Mouse (Mus musculus): Measurements from ENCODE around the gene Acot5. TPM values are rescaled to one million over a fixed set of nuclear protein-coding genes. Genes with fewer than 3 reads are reported as not detected.
A peak's percentile ranks its signal among the peaks of the same experiment; 100 is the strongest.
"Not testable (repeated sequence)": the region's sequence is repeated elsewhere in the genome, so short reads cannot be mapped to it uniquely, and the experiment has no call there.

Acot5 gene
- not detected in 2 replicates for polyA plus RNA-seq (2011; ENCODE audit: insufficient read length, low read depth, missing spikeins)

- TF ChIP-seq POLR2A (IDR thresholded peaks at IDR 0.05; ENCODE audit: low read depth, low read length) (no peak), CTCF (IDR thresholded peaks at IDR 0.05; ENCODE audit: borderline replicate concordance, insufficient read depth, low read length) (no peak)
- H3K4me3 ChIP-seq (ENCODE audit: insufficient read depth, low read length): peak within 1 kb of the TSS; percentile 17
- H3K27ac ChIP-seq (ENCODE audit: insufficient read depth, low read length): no peak within 1 kb of the TSS
- H3K4me1 ChIP-seq (ENCODE audit: control insufficient read depth, insufficient read depth, low read length): no peaks in the 10 kb centered on the region
Measured at GRCm38 (mm10) chr12:84068986-84069385, at the start of gene Acot5. Gene Acot5 (plus strand): TSS chr12:84069325.

- not testable (repeated sequence) for H3K4me3 ChIP-seq (ENCODE audit: insufficient read depth, low read length); H3K27ac ChIP-seq (ENCODE audit: insufficient read depth, low read length); H3K4me1 ChIP-seq (ENCODE audit: control insufficient read depth, insufficient read depth, low read length)
Measured at GRCm38 (mm10) chr12:84020528-84020927, 48.6 kb upstream of the Acot5 start.

- not testable (repeated sequence) for H3K4me1 ChIP-seq (ENCODE audit: control insufficient read depth, insufficient read depth, low read length); H3K27ac ChIP-seq (ENCODE audit: insufficient read depth, low read length); H3K4me3 ChIP-seq (ENCODE audit: insufficient read depth, low read length)
Measured at GRCm38 (mm10) chr12:84022266-84022665, 46.9 kb upstream of the Acot5 start.

- no peak overlapping the region for H3K4me3 ChIP-seq (ENCODE audit: insufficient read depth, low read length)
- TF ChIP-seq CTCF (IDR thresholded peaks at IDR 0.05; ENCODE audit: borderline replicate concordance, insufficient read depth, low read length): no peak
- H3K27ac ChIP-seq (ENCODE audit: insufficient read depth, low read length): no peak overlapping the region
- no peaks in the 10 kb centered on the region for H3K4me1 ChIP-seq (ENCODE audit: control insufficient read depth, insufficient read depth, low read length)
Measured at GRCm38 (mm10) chr12:84023052-84023745, 45.9 kb upstream of the Acot5 start.

- no peak overlapping the region for H3K4me3 ChIP-seq (ENCODE audit: insufficient read depth, low read length)
- TF ChIP-seq POLR2A (IDR thresholded peaks at IDR 0.05; ENCODE audit: low read depth, low read length): no peak
- no peak for TF ChIP-seq CTCF (IDR thresholded peaks at IDR 0.05; ENCODE audit: borderline replicate concordance, insufficient read depth, low read length)
- H3K4me1 ChIP-seq (ENCODE audit: control insufficient read depth, insufficient read depth, low read length): no peaks in the 10 kb centered on the region
- no peak overlapping the region for H3K27ac ChIP-seq (ENCODE audit: insufficient read depth, low read length)
Measured at GRCm38 (mm10) chr12:84025888-84026287, 43.2 kb upstream of the Acot5 start.

GRCm38 (mm10) chr12:84028328-84028727 is 40.8 kb upstream of the Acot5 start:
- not testable (repeated sequence) for H3K4me3 ChIP-seq (ENCODE audit: insufficient read depth, low read length); H3K27ac ChIP-seq (ENCODE audit: insufficient read depth, low read length); H3K4me1 ChIP-seq (ENCODE audit: control insufficient read depth, insufficient read depth, low read length)

GRCm38 (mm10) chr12:84029043-84029442 is 40.1 kb upstream of the Acot5 start:
- H3K27ac ChIP-seq (ENCODE audit: insufficient read depth, low read length); H3K4me3 ChIP-seq (ENCODE audit: insufficient read depth, low read length); H3K4me1 ChIP-seq (ENCODE audit: control insufficient read depth, insufficient read depth, low read length): not testable (repeated sequence)

GRCm38 (mm10) chr12:84030659-84031332 is 38.3 kb upstream of the Acot5 start:
- no peak overlapping the region for H3K27ac ChIP-seq (ENCODE audit: insufficient read depth, low read length)

GRCm38 (mm10) chr12:84032854-84033253 is 36.3 kb upstream of the Acot5 start:
- Histone ChIP-seq H3K27ac (ENCODE audit: insufficient read depth, low read length) (no peak overlapping the region), H3K4me3 (ENCODE audit: insufficient read depth, low read length) (no peak overlapping the region), H3K4me1 (ENCODE audit: control insufficient read depth, insufficient read depth, low read length) (no peaks in the 10 kb centered on the region)
- TF ChIP-seq CTCF (IDR thresholded peaks at IDR 0.05; ENCODE audit: borderline replicate concordance, insufficient read depth, low read length): no peak

More at GRCm38 (mm10) chr12:84030659-84031332, 38.3 kb upstream of the Acot5 start:
- TF ChIP-seq CTCF (IDR thresholded peaks at IDR 0.05; ENCODE audit: borderline replicate concordance, insufficient read depth, low read length): peak; percentile 74; the same call in 1 of the 2 replicates
- TF ChIP-seq POLR2A (IDR thresholded peaks at IDR 0.05; ENCODE audit: low read depth, low read length): no peak
- no peak overlapping the region for H3K4me3 ChIP-seq (ENCODE audit: insufficient read depth, low read length)
- H3K4me1 ChIP-seq (ENCODE audit: control insufficient read depth, insufficient read depth, low read length): no peaks in the 10 kb centered on the region

GRCm38 (mm10) chr12:84033302-84033701 is 35.8 kb upstream of the Acot5 start:
- not testable (repeated sequence) for H3K27ac ChIP-seq (ENCODE audit: insufficient read depth, low read length); H3K4me1 ChIP-seq (ENCODE audit: control insufficient read depth, insufficient read depth, low read length)

GRCm38 (mm10) chr12:84034108-84034507 is 35.0 kb upstream of the Acot5 start:
- no peak for TF ChIP-seq POLR2A (IDR thresholded peaks at IDR 0.05; ENCODE audit: low read depth, low read length)
- no peak for TF ChIP-seq CTCF (IDR thresholded peaks at IDR 0.05; ENCODE audit: borderline replicate concordance, insufficient read depth, low read length)
- H3K27ac ChIP-seq (ENCODE audit: insufficient read depth, low read length): no peak overlapping the region
- H3K4me1 ChIP-seq (ENCODE audit: control insufficient read depth, insufficient read depth, low read length): no peaks in the 10 kb centered on the region
- H3K4me3 ChIP-seq (ENCODE audit: insufficient read depth, low read length): no peak overlapping the region

More at GRCm38 (mm10) chr12:84033302-84033701, 35.8 kb upstream of the Acot5 start:
- H3K4me3 ChIP-seq (ENCODE audit: insufficient read depth, low read length): not testable (repeated sequence)

GRCm38 (mm10) chr12:84038241-84038640 is 30.9 kb upstream of the Acot5 start, which contains the start of gene Acot4:
Gene Acot4 (plus strand): TSS chr12:84038379.
- not testable (repeated sequence) for H3K4me1 ChIP-seq (ENCODE audit: control insufficient read depth, insufficient read depth, low read length); H3K27ac ChIP-seq (ENCODE audit: insufficient read depth, low read length)
- H3K4me3 ChIP-seq (ENCODE audit: insufficient read depth, low read length): peak within 1 kb of the TSS; percentile 12

GRCm38 (mm10) chr12:84038691-84039111 is 30.4 kb upstream of the Acot5 start, which contains the start of gene Gm49366:
Gene Gm49366 (plus strand): TSS chr12:84038935.
- peak within 1 kb of the TSS; percentile 12 for H3K4me3 ChIP-seq (ENCODE audit: insufficient read depth, low read length)
- not testable (repeated sequence) for H3K27ac ChIP-seq (ENCODE audit: insufficient read depth, low read length); H3K4me1 ChIP-seq (ENCODE audit: control insufficient read depth, insufficient read depth, low read length)

Measured in embryonic fibroblast, embryonic 13.5 days (primary cell).